Mouse (Mus musculus) liver, postnatal 0 days (tissue): Measurements from ENCODE around the gene Esp8.

Experiments
- CTCF ChIP-seq: sonication (generic); IDR thresholded peaks from 2 replicates; pipeline ENCODE4 v1.5.1; 2016; ENCODE audit warnings: antibody characterized with exemption, low read depth
- EP300 ChIP-seq: IDR thresholded peaks from 2 replicates; pipeline ENCODE4 v1.6.1; 2016; ENCODE audit warnings: antibody characterized with exemption, low read depth, mild to moderate bottlenecking

DNA sequence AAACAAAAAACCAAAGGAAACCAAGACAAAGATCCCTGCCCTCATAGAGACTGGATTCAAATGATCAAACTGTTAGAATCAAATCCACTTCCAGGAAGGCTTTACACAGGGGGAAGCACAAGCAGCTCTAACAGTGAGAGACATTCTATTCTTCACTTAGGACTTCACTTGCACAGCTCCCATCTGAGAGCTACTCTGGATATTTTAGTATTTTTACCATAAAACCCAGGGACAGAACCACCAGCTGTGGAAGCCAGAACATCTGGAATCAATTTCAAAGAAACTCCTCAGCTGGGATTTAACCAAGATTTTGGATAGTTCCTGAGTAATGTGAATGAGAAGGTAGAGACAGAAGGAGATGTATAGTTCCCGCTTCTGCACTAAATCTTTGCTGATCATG lies 33.6 kb downstream of the Esp8 start:
- TF ChIP-seq CTCF = no peak
- TF ChIP-seq EP300 = no peak
